In the genomic region with DNA sequence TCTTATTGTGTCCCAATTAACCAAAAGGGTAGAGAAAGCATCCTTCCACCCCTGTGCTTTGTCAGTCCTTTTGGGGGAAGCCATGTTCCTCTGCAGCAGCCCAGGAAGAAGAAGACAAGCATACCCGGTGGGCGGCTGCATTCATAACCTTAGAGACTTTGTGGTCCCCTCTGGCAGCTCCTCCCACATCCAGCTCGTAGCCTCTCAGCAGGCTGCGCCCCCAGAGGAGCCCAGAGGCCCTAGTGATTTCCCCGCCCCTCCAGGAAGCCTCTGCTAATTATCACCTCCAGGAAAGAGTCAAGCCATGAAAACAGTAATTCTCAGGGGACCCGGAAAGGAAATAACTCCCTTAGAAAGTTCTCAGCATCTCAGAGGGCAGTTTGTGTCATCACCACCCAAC, we compare ENCODE assay signal across 10 mouse cellular contexts. TPM values are rescaled to one million over a fixed set of nuclear protein-coding genes. Genes with fewer than 3 reads are reported as not detected.
DNase-seq lines count a peak whose midpoint lies in the region; ATAC-seq and TF ChIP-seq lines count a peak whose summit lies in the region.
"Had no signal": no experiment of that assay in that cellular context is flagged by ENCODE, and none has a peak within 500 bp of the region (broad histone marks: within the 10 kb centered on the region; RNA-seq: fewer than 3 reads in every experiment).

No protein-coding gene starts in this region.

- no peak overlapping the region for H3K4me3 ChIP-seq in lung, embryonic 14.5 days (ENCODE audit: low read depth, low read length)
- H3K4me3 ChIP-seq in heart, embryonic 11.5 days (ENCODE audit: low read depth, low read length), result no peak overlapping the region
- H3K4me3 ChIP-seq in kidney, embryonic 16.5 days (ENCODE audit: low read length), result no peak overlapping the region
- H3K4me3 ChIP-seq in hindbrain, postnatal 0 days (ENCODE audit: low read length), result no peak overlapping the region
- H3K4me3 ChIP-seq: forebrain, embryonic 12.5 days had no signal

- H3K9ac ChIP-seq in lung, embryonic 14.5 days, result no peak overlapping the region
- H3K9ac ChIP-seq in heart, embryonic 11.5 days (ENCODE audit: low read depth, low read length), result peak overlapping the region; percentile 1; the same call in 1 of the 2 replicates
- H3K9ac ChIP-seq in kidney, embryonic 16.5 days (replicated peaks; ENCODE audit: low read length), result no peak overlapping the region
- no peak overlapping the region for H3K9ac ChIP-seq in hindbrain, postnatal 0 days (replicated peaks; ENCODE audit: low read length)
- H3K9ac ChIP-seq: forebrain, embryonic 12.5 days had no signal

- peak; percentile 23 for DNase-seq in lung, embryonic 14.5 days
- no peak for DNase-seq in lung, adult 18-20 months
- peak; percentile 37 for DNase-seq in embryo, embryonic 10.5 days (ENCODE audit: low spot score)
- DNase-seq in cerebellum, adult 11 months, result no peak
- no peak for DNase-seq in adipocyte (ENCODE audit: low spot score)
- DNase-seq in hindbrain, postnatal 0 days (ENCODE audit: low spot score), result no peak
- DNase-seq: lung, adult 2 months had no signal

- H3K27ac ChIP-seq in lung, embryonic 14.5 days (ENCODE audit: low read depth), result no peak overlapping the region
- peak overlapping the region; percentile 70 for H3K27ac ChIP-seq in heart, embryonic 11.5 days (ENCODE audit: low read depth, low read length)
- H3K27ac ChIP-seq in kidney, embryonic 16.5 days (ENCODE audit: low read length), result no peak overlapping the region
- no peak overlapping the region for H3K27ac ChIP-seq in hindbrain, postnatal 0 days

- H3K27me3 ChIP-seq in lung, embryonic 14.5 days (ENCODE audit: insufficient read depth, low read length), result no peaks in the 10 kb centered on the region
- no peaks in the 10 kb centered on the region for H3K27me3 ChIP-seq in heart, embryonic 11.5 days (ENCODE audit: control insufficient read depth, insufficient read depth, low read length)
- H3K27me3 ChIP-seq in kidney, embryonic 16.5 days (ENCODE audit: insufficient read depth, low read length), result no peaks in the 10 kb centered on the region
- no peaks in the 10 kb centered on the region for H3K27me3 ChIP-seq in hindbrain, postnatal 0 days (ENCODE audit: insufficient read depth, low read length)
- H3K27me3 ChIP-seq: forebrain, embryonic 12.5 days had no signal

- H3K4me2 ChIP-seq in lung, embryonic 14.5 days, result no peak overlapping the region
- H3K4me2 ChIP-seq in heart, embryonic 11.5 days, result peak overlapping the region; percentile 37
- peak overlapping the region; percentile 13; the same call in 1 of the 2 replicates for H3K4me2 ChIP-seq in kidney, embryonic 16.5 days (replicated peaks; ENCODE audit: low read depth, low read length)
- no peak overlapping the region for H3K4me2 ChIP-seq in hindbrain, postnatal 0 days (ENCODE audit: low read depth, low read length)
- H3K4me2 ChIP-seq: forebrain, embryonic 12.5 days had no signal

- 18% methylated on average over 6 of the region's 6 CpGs for whole genome bisulfite sequencing in lung, embryonic 14.5 days
- WGBS in heart, embryonic 11.5 days (ENCODE audit: insufficient replicate concordance), result 10% methylated on average over 6 of the region's 6 CpGs
- 11% methylated on average over 6 of the region's 6 CpGs for WGBS in kidney, embryonic 16.5 days
- WGBS in hindbrain, postnatal 0 days, result 38% methylated on average over 6 of the region's 6 CpGs

- no peak for TF ChIP-seq CTCF in lung, embryonic 14.5 days (IDR thresholded peaks at IDR 0.05; ENCODE audit: low read depth)
- no peak for TF ChIP-seq CTCF in hindbrain, postnatal 0 days (IDR thresholded peaks at IDR 0.05; ENCODE audit: low read depth)

- H3K4me1 ChIP-seq in lung, embryonic 14.5 days (ENCODE audit: insufficient read depth), result no peaks in the 10 kb centered on the region
- H3K4me1 ChIP-seq in heart, embryonic 11.5 days (ENCODE audit: control insufficient read depth, insufficient read depth, low read length), result peaks cover 25% of the 10 kb centered on the region
- H3K4me1 ChIP-seq in kidney, embryonic 16.5 days (ENCODE audit: insufficient read depth, low read length), result peaks cover 20% of the 10 kb centered on the region
- no peaks in the 10 kb centered on the region for H3K4me1 ChIP-seq in hindbrain, postnatal 0 days (ENCODE audit: insufficient read depth, low read length)

- H3K9me3 ChIP-seq in lung, embryonic 14.5 days (ENCODE audit: low read depth, low read length), result no peaks in the 10 kb centered on the region
- no peaks in the 10 kb centered on the region for H3K9me3 ChIP-seq in heart, embryonic 11.5 days (replicated peaks; ENCODE audit: control insufficient read depth, low read length)
- H3K9me3 ChIP-seq in kidney, embryonic 16.5 days (ENCODE audit: low read length), result no peaks in the 10 kb centered on the region
- no peaks in the 10 kb centered on the region for H3K9me3 ChIP-seq in hindbrain, postnatal 0 days (ENCODE audit: low read length)
- H3K9me3 ChIP-seq: forebrain, embryonic 12.5 days had no signal

- peaks cover 5% of the 10 kb centered on the region; the same call in 1 of the 2 replicates for H3K36me3 ChIP-seq in lung, embryonic 14.5 days (ENCODE audit: insufficient read depth)
- H3K36me3 ChIP-seq in heart, embryonic 11.5 days (ENCODE audit: control insufficient read depth, insufficient read depth, low read length), result peaks cover 5% of the 10 kb centered on the region; the same call in 1 of the 2 replicates
- H3K36me3 ChIP-seq in kidney, embryonic 16.5 days (ENCODE audit: insufficient read depth, low read length), result no peaks in the 10 kb centered on the region
- H3K36me3 ChIP-seq in hindbrain, postnatal 0 days (ENCODE audit: insufficient read depth, low read length), result no peaks in the 10 kb centered on the region

- ATAC-seq in lung, embryonic 14.5 days (ENCODE audit: insufficient read depth), result no peak
- ATAC-seq in heart, embryonic 11.5 days (replicated peaks; ENCODE audit: insufficient number of reproducible peaks, low FRiP score, low TSS enrichment), result no peak
- ATAC-seq in kidney, embryonic 16.5 days (ENCODE audit: low FRiP score, low TSS enrichment), result no peak
- no peak for ATAC-seq in hindbrain, postnatal 0 days

RNA-seq across cellular contexts. Expression of a gene that starts 21.1 kb away (rescaled TPM):
- 24.4 and 25.4 TPM in 2 replicates for polyA plus RNA-seq in lung, embryonic 14.5 days (2014; fragmentation: Nextera tagmentation; extraction: Ambion mirVana)
- 31.3 and 37.2 TPM in 2 replicates for polyA plus RNA-seq in heart, embryonic 11.5 days (2014; fragmentation: Nextera tagmentation; extraction: Ambion mirVana)
- polyA plus RNA-seq in kidney, embryonic 16.5 days (2015; fragmentation: Nextera tagmentation; extraction: Ambion mirVana), result 14.3 and 17.3 TPM in 2 replicates
- total RNA-seq in hindbrain, postnatal 0 days (2014; rRNA removed), result 22.8 and 30.4 TPM in 2 replicates
- polyA plus RNA-seq in hindbrain, postnatal 0 days (2015; fragmentation: Nextera tagmentation; extraction: Ambion mirVana), result 7.2 and 8.1 TPM in 2 replicates

Comparison
In these comparisons a context has a peak if more than half of its experiments do, and no peak if none do; other contexts are left out.
1. DNase-seq: peak in lung, embryonic 14.5 days (single experiment) and embryo, embryonic 10.5 days (single experiment); none in lung, adult 18-20 months (0 of 2), cerebellum, adult 11 months (single experiment), adipocyte (single experiment) and hindbrain, postnatal 0 days (single experiment).
2. H3K4me2 ChIP-seq: peak in heart, embryonic 11.5 days (single experiment) and kidney, embryonic 16.5 days (single experiment); none in lung, embryonic 14.5 days (single experiment) and hindbrain, postnatal 0 days (single experiment).